Mouse (Mus musculus) liver, postnatal 0 days (tissue): ENCODE measurements around the gene Commd7. TPM values are rescaled to one million over a fixed set of nuclear protein-coding genes. Genes with fewer than 3 reads are reported as not detected.

ENCODE experiments used
- ATAC-seq: fragments of 200-750 bp; cut with Nextera tagmentation; 2 replicates; pipeline ENCODE4 v1.8.0; 2017; ENCODE audit warnings: mild to moderate bottlenecking, moderate library complexity
- DNase-seq: peaks from one replicate; pipeline ENCODE4 v3.0.0-alpha.2; 2016
- H3K27ac ChIP-seq: fragments of 300-500 bp; sonication (generic); 2 replicates; pipeline ENCODE4 v1.5.1; 2014; ENCODE audit warnings: antibody characterized with exemption, moderate library complexity, mild to moderate bottlenecking, low read depth
- H3K27me3 ChIP-seq: fragments of 300-500 bp; sonication (generic); 2 replicates; pipeline ENCODE4 v1.6.1; 2014; ENCODE audit warnings: low read length, control low read depth, mixed read lengths; ENCODE audit not compliant: insufficient read depth
- H3K36me3 ChIP-seq: fragments of 300-500 bp; sonication (generic); replicated peaks from 2 replicates; pipeline ENCODE4 v1.6.1; 2014; ENCODE audit warnings: mild to moderate bottlenecking, control low read depth, low read length, moderate library complexity, mixed read lengths; ENCODE audit not compliant: insufficient read depth
- H3K4me1 ChIP-seq: fragments of 300-500 bp; sonication (generic); 2 replicates; pipeline ENCODE4 v1.6.1; 2014; ENCODE audit warnings: antibody characterized with exemption, mild to moderate bottlenecking, control low read depth; ENCODE audit not compliant: insufficient read depth
- H3K4me2 ChIP-seq: fragments of 300-500 bp; sonication (generic); 2 replicates; pipeline ENCODE4 v1.6.1; 2014; ENCODE audit warnings: low read depth, mild to moderate bottlenecking, low read length, moderate library complexity, mixed read lengths
- H3K4me3 ChIP-seq: fragments of 300-500 bp; sonication (generic); 2 replicates; pipeline ENCODE4 v1.5.1; 2014; ENCODE audit warnings: low read depth, low read length
- H3K9ac ChIP-seq: fragments of 300-500 bp; sonication (generic); replicated peaks from 2 replicates; pipeline ENCODE4 v1.6.1; 2014; ENCODE audit warnings: mild to moderate bottlenecking, moderate library complexity
- H3K9me3 ChIP-seq: fragments of 300-500 bp; sonication (generic); 2 replicates; pipeline ENCODE4 v1.6.1; 2016; ENCODE audit warnings: mild to moderate bottlenecking, control low read depth, low read length, mixed read lengths
- CTCF ChIP-seq: sonication (generic); IDR thresholded peaks from 2 replicates; pipeline ENCODE4 v1.5.1; 2016; ENCODE audit warnings: antibody characterized with exemption, low read depth
- EP300 ChIP-seq: IDR thresholded peaks from 2 replicates; pipeline ENCODE4 v1.6.1; 2016; ENCODE audit warnings: antibody characterized with exemption, low read depth, mild to moderate bottlenecking
- WGBS: fragments of 180-500 bp; shearing (Covaris S2); extraction: QIAGEN DNeasy Blood & Tissue Kit; methylation state at CpG from one replicate; pipeline ENCODE4 v1.1.7; 2014; ENCODE audit not compliant: insufficient replicate concordance; 5-methylcytosine and 5-hydroxymethylcytosine counted together
- polyA plus RNA-seq: library from polyadenylated mRNA; unstranded; fragments of >200 nt; fragmentation: Nextera tagmentation; extraction: Ambion mirVana; gene quantifications from 2 replicates; pipeline ENCODE4 v1.2.1, GENCODE M21; 2015

Gene Commd7
- polyA plus RNA-seq, 1 experiment from 2014 or later, result 32.9 TPM

- peak overlapping the region; percentile 70 for H3K9ac ChIP-seq
- H3K4me2 ChIP-seq, result peak overlapping the region; percentile 88
- peak; percentile 56 for DNase-seq
- 7% methylated on average over 26 of the region's 28 CpGs for WGBS
- H3K9me3 ChIP-seq, result no peaks in the 10 kb centered on the region
- H3K4me3 ChIP-seq, result peak overlapping the region; percentile 84
- no peaks in the 10 kb centered on the region for H3K36me3 ChIP-seq
- peak; percentile 33 for ATAC-seq
- peaks cover 14% of the 10 kb centered on the region for H3K4me1 ChIP-seq
- TF ChIP-seq CTCF (no peak), EP300 (no peak)
- no peak overlapping the region for H3K27ac ChIP-seq
- no peaks in the 10 kb centered on the region for H3K27me3 ChIP-seq
Observed at GRCm38 (mm10) chr2:153650014-153650687, 17.6 kb upstream of the Commd7 start.

- peak; percentile 72 for DNase-seq
- Histone ChIP-seq H3K4me3 (peak within 1 kb of the TSS; percentile 84), H3K4me1 (peaks cover 14% of the 10 kb centered on the region), H3K27me3 (no peaks in the 10 kb centered on the region), H3K4me2 (peak within 1 kb of the TSS; percentile 88), H3K27ac (no peak within 1 kb of the TSS), H3K9me3 (no peaks in the 10 kb centered on the region), H3K36me3 (no peaks in the 10 kb centered on the region), H3K9ac (peak within 1 kb of the TSS; percentile 70)
- WGBS, result under 1% methylated on average over 66 of the region's 93 CpGs
- peak; percentile 84 for ATAC-seq
- TF ChIP-seq CTCF (no peak), EP300 (no peak)
Observed at GRCm38 (mm10) chr2:153649298-153650013, 16.9 kb upstream of the Commd7 start, which contains the start of gene Dnmt3b. Gene Dnmt3b (plus strand): TSS chr2:153649450.

- Histone ChIP-seq H3K9me3 (no peaks in the 10 kb centered on the region), H3K36me3 (no peaks in the 10 kb centered on the region), H3K9ac (peak overlapping the region; percentile 70), H3K27ac (no peak overlapping the region), H3K4me3 (peak overlapping the region; percentile 84), H3K27me3 (no peaks in the 10 kb centered on the region), H3K4me2 (peak overlapping the region; percentile 88), H3K4me1 (peaks cover 14% of the 10 kb centered on the region)
- DNase-seq (no peak), ATAC-seq (peak; percentile 1; the same call in 1 of the 2 replicates)
- 29% methylated on average over 13 of the region's 14 CpGs for WGBS
- TF ChIP-seq EP300 (no peak), CTCF (no peak)
Observed at GRCm38 (mm10) chr2:153648773-153649297, 16.3 kb upstream of the Commd7 start.

GRCm38 (mm10) chr2:153642999-153643398 lies 10.4 kb upstream of the Commd7 start:
- WGBS, result 61% methylated on average over 6 of the region's 6 CpGs
- ATAC-seq, result no peak

GRCm38 (mm10) chr2:153642496-153642895 lies 9.9 kb upstream of the Commd7 start:
- Histone ChIP-seq H3K9me3 (no peaks in the 10 kb centered on the region), H3K27ac (no peak overlapping the region), H3K4me2 (no peak overlapping the region), H3K4me3 (no peak overlapping the region), H3K9ac (no peak overlapping the region), H3K36me3 (no peaks in the 10 kb centered on the region), H3K4me1 (no peaks in the 10 kb centered on the region), H3K27me3 (no peaks in the 10 kb centered on the region)
- no peak for ATAC-seq
- no peak for DNase-seq
- WGBS, result 34% methylated on average over 3 of the region's 3 CpGs
- TF ChIP-seq EP300 (no peak), CTCF (no peak)

More at GRCm38 (mm10) chr2:153642999-153643398, 10.4 kb upstream of the Commd7 start:
- H3K9me3 ChIP-seq, result no peaks in the 10 kb centered on the region
- H3K27me3 ChIP-seq, result no peaks in the 10 kb centered on the region
- no peaks in the 10 kb centered on the region for H3K4me1 ChIP-seq
- H3K4me2 ChIP-seq, result no peak overlapping the region
- H3K9ac ChIP-seq, result no peak overlapping the region
- no peaks in the 10 kb centered on the region for H3K36me3 ChIP-seq
- TF ChIP-seq CTCF (no peak), EP300 (no peak)
- no peak overlapping the region for H3K4me3 ChIP-seq
- no peak overlapping the region for H3K27ac ChIP-seq
- no peak for DNase-seq

GRCm38 (mm10) chr2:153638977-153639680 lies 6.5 kb upstream of the Commd7 start:
- Histone ChIP-seq H3K27ac (no peak overlapping the region), H3K36me3 (no peaks in the 10 kb centered on the region), H3K4me2 (no peak overlapping the region), H3K4me3 (no peak overlapping the region), H3K9ac (no peak overlapping the region), H3K27me3 (no peaks in the 10 kb centered on the region), H3K9me3 (no peaks in the 10 kb centered on the region), H3K4me1 (no peaks in the 10 kb centered on the region)
- TF ChIP-seq CTCF, result no peak
- no peak for TF ChIP-seq EP300
- 33% methylated on average over 14 of the region's 15 CpGs for WGBS
- no peak for DNase-seq
- ATAC-seq, result no peak
